Mouse (Mus musculus): ENCODE measurements around the gene Suds3.
A peak's percentile ranks its signal among the peaks of the same experiment; 100 is the strongest.

The Suds3 gene

GRCm38 (mm10) chr5:117068808-117069497 is 47.0 kb downstream of the Suds3 start:
- no peak for TF ChIP-seq NANOG (IDR thresholded peaks at IDR 0.05; ENCODE audit: borderline replicate concordance, low read length)
- Histone ChIP-seq H3K4me1 (replicated peaks; ENCODE audit: low read depth, low read length) (peaks cover 5% of the 10 kb centered on the region; the same call in 1 of the 2 replicates), H3K9me3 (ENCODE audit: low read length) (no peaks in the 10 kb centered on the region)

GRCm38 (mm10) chr5:117068181-117068580 is 47.7 kb downstream of the Suds3 start:
- peak; percentile 75 for TF ChIP-seq CTCF (conservative IDR thresholded peaks at IDR 0.05; ENCODE audit: low read length)
- no peak for TF ChIP-seq NANOG (IDR thresholded peaks at IDR 0.05; ENCODE audit: borderline replicate concordance, low read length)
- Histone ChIP-seq H3K36me3 (ENCODE audit: insufficient read depth, low read length) (no peaks in the 10 kb centered on the region), H3K4me1 (replicated peaks; ENCODE audit: low read depth, low read length) (peaks cover 5% of the 10 kb centered on the region; the same call in 1 of the 2 replicates), H3K9me3 (ENCODE audit: low read length) (no peaks in the 10 kb centered on the region), H3K4me3 (replicated peaks; ENCODE audit: low read length) (no peak overlapping the region), H3K27me3 (ENCODE audit: insufficient read depth, low read length) (0 out of 2 replicates have a peak, but pooled peaks cover under 1% of the 10 kb centered on the region)

More at GRCm38 (mm10) chr5:117068808-117069497, 47.0 kb downstream of the Suds3 start:
- H3K36me3 ChIP-seq (ENCODE audit: insufficient read depth, low read length), result no peaks in the 10 kb centered on the region
- H3K4me3 ChIP-seq (replicated peaks; ENCODE audit: low read length), result no peak overlapping the region
- no peaks in the 10 kb centered on the region for H3K27me3 ChIP-seq (ENCODE audit: insufficient read depth, low read length)

- H3K27me3 ChIP-seq (ENCODE audit: insufficient read depth, low read length), result 0 out of 2 replicates have a peak, but pooled peaks cover 7% of the 10 kb centered on the region
- peaks cover 11% of the 10 kb centered on the region for H3K4me1 ChIP-seq (replicated peaks; ENCODE audit: low read depth, low read length)
- no peak overlapping the region for H3K4me3 ChIP-seq (replicated peaks; ENCODE audit: low read length)
- no peak for TF ChIP-seq CTCF (conservative IDR thresholded peaks at IDR 0.05; ENCODE audit: low read length)
- no peaks in the 10 kb centered on the region for H3K36me3 ChIP-seq (ENCODE audit: insufficient read depth, low read length)
- no peaks in the 10 kb centered on the region for H3K9me3 ChIP-seq (ENCODE audit: low read length)
Observed at GRCm38 (mm10) chr5:117061251-117061650, 54.7 kb downstream of the Suds3 start.

GRCm38 (mm10) chr5:117060484-117061130 is 55.3 kb downstream of the Suds3 start:
- H3K27me3 ChIP-seq (ENCODE audit: insufficient read depth, low read length), result 0 out of 2 replicates have a peak, but pooled peaks cover 7% of the 10 kb centered on the region
- no peak for TF ChIP-seq NANOG (IDR thresholded peaks at IDR 0.05; ENCODE audit: borderline replicate concordance, low read length)
- no peak for TF ChIP-seq POU5F1 (IDR thresholded peaks at IDR 0.05; ENCODE audit: borderline replicate concordance, low read length)
- TF ChIP-seq CTCF (conservative IDR thresholded peaks at IDR 0.05; ENCODE audit: low read length), result no peak

GRCm38 (mm10) chr5:117049940-117050339 is 66.0 kb downstream of the Suds3 start:
- H3K27me3 ChIP-seq (ENCODE audit: insufficient read depth, low read length), result no peaks in the 10 kb centered on the region; the same call in 1 of the 2 replicates
- no peak overlapping the region for H3K4me3 ChIP-seq (replicated peaks; ENCODE audit: low read length)
- H3K36me3 ChIP-seq (ENCODE audit: insufficient read depth, low read length), result no peaks in the 10 kb centered on the region
- H3K9me3 ChIP-seq (ENCODE audit: low read length), result no peaks in the 10 kb centered on the region
- peaks cover 29% of the 10 kb centered on the region for H3K4me1 ChIP-seq (replicated peaks; ENCODE audit: low read depth, low read length)
- no peak for TF ChIP-seq NANOG (IDR thresholded peaks at IDR 0.05; ENCODE audit: borderline replicate concordance, low read length)
- TF ChIP-seq POU5F1 (IDR thresholded peaks at IDR 0.05; ENCODE audit: borderline replicate concordance, low read length), result no peak
- TF ChIP-seq CTCF (conservative IDR thresholded peaks at IDR 0.05; ENCODE audit: low read length), result no peak

More at GRCm38 (mm10) chr5:117060484-117061130, 55.3 kb downstream of the Suds3 start:
- Histone ChIP-seq H3K4me3 (replicated peaks; ENCODE audit: low read length) (no peak overlapping the region), H3K36me3 (ENCODE audit: insufficient read depth, low read length) (no peaks in the 10 kb centered on the region), H3K9me3 (ENCODE audit: low read length) (no peaks in the 10 kb centered on the region), H3K4me1 (replicated peaks; ENCODE audit: low read depth, low read length) (peaks cover 16% of the 10 kb centered on the region)

- no peak for TF ChIP-seq CTCF (conservative IDR thresholded peaks at IDR 0.05; ENCODE audit: low read length)
- TF ChIP-seq NANOG (IDR thresholded peaks at IDR 0.05; ENCODE audit: borderline replicate concordance, low read length), result no peak
- TF ChIP-seq POU5F1 (IDR thresholded peaks at IDR 0.05; ENCODE audit: borderline replicate concordance, low read length), result no peak
- no peaks in the 10 kb centered on the region; the same call in 1 of the 2 replicates for H3K27me3 ChIP-seq (ENCODE audit: insufficient read depth, low read length)
- peaks cover 20% of the 10 kb centered on the region for H3K4me1 ChIP-seq (replicated peaks; ENCODE audit: low read depth, low read length)
- no peaks in the 10 kb centered on the region for H3K9me3 ChIP-seq (ENCODE audit: low read length)
- H3K4me3 ChIP-seq (replicated peaks; ENCODE audit: low read length), result 0 out of 2 replicates have a peak overlapping the region, but pooled peaks have one; percentile 57
- no peaks in the 10 kb centered on the region for H3K36me3 ChIP-seq (ENCODE audit: insufficient read depth, low read length)
Observed at GRCm38 (mm10) chr5:117045101-117045500, 70.8 kb downstream of the Suds3 start.

- Histone ChIP-seq H3K36me3 (ENCODE audit: insufficient read depth, low read length) (no peaks in the 10 kb centered on the region), H3K4me1 (replicated peaks; ENCODE audit: low read depth, low read length) (peaks cover 16% of the 10 kb centered on the region), H3K4me3 (replicated peaks; ENCODE audit: low read length) (no peak overlapping the region), H3K27me3 (ENCODE audit: insufficient read depth, low read length) (no peaks in the 10 kb centered on the region; the same call in 1 of the 2 replicates), H3K9me3 (ENCODE audit: low read length) (no peaks in the 10 kb centered on the region)
- TF ChIP-seq NANOG (IDR thresholded peaks at IDR 0.05; ENCODE audit: borderline replicate concordance, low read length) (no peak), POU5F1 (IDR thresholded peaks at IDR 0.05; ENCODE audit: borderline replicate concordance, low read length) (no peak), CTCF (conservative IDR thresholded peaks at IDR 0.05; ENCODE audit: low read length) (no peak)
Observed at GRCm38 (mm10) chr5:117042661-117043060, 73.3 kb downstream of the Suds3 start.

Measured in E14TG2a.4 (cell line).